Mouse (Mus musculus): ENCODE results near the gene Slc9a9.

DNA sequence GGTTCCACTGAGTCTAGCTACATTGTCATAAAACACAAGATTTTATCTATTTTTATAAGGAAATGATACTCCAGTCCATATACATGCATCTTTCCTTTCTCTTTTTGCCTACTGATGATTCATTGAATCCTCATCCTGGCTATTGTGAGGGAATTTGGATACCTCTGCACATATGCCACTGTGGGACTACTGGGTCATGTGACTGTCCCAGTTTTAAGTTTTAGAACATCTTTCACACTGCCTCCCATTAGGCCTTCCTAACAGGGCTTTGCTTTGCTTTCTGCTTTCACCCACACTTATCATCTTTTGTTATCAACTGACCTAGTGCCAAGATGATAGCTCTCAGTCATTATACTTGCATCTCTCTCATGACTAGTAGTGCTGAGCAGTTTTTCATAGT is 219.9 kb downstream of the Slc9a9 start:
- TF ChIP-seq CTCF (IDR thresholded peaks at IDR 0.05; ENCODE audit: borderline replicate concordance, extremely low read depth, insufficient read depth, insufficient read length) (no peak), POLR2A (IDR thresholded peaks at IDR 0.05; ENCODE audit: borderline replicate concordance, extremely low read depth, insufficient read depth, insufficient read length, poor library complexity, severe bottlenecking) (no peak)
